Mouse (Mus musculus) olfactory bulb, adult 2 months (tissue): ENCODE data around the gene St3gal3.

Source experiments
- CTCF ChIP-seq: fragments of 200-500 bp; IDR thresholded peaks from 2 replicates; pipeline ENCODE4 v1.5.1; 2012; ENCODE audit warnings: low read depth, mild to moderate bottlenecking, low read length, moderate library complexity; ENCODE audit not compliant: insufficient read depth
- POLR2A ChIP-seq: fragments of 200-500 bp; IDR thresholded peaks from 2 replicates; pipeline ENCODE4 v1.6.1; 2012; ENCODE audit warnings: mild to moderate bottlenecking, low read depth, low read length, moderate library complexity; ENCODE audit not compliant: insufficient read depth

- no peak for TF ChIP-seq CTCF
- no peak for TF ChIP-seq POLR2A
Measured at GRCm38 (mm10) chr4:118015126-118015525, 119.6 kb downstream of the St3gal3 start.
